Mouse (Mus musculus) kidney, embryonic 14.5 days (tissue): ENCODE results near the gene Poc1a. TPM values are rescaled to one million over a fixed set of nuclear protein-coding genes. Genes with fewer than 3 reads are reported as not detected.

Source experiments
- ATAC-seq: fragments of 200-750 bp; cut with Nextera tagmentation; 2 replicates; pipeline ENCODE4 v1.8.0; 2017; ENCODE audit warnings: moderate number of reproducible peaks, mild to moderate bottlenecking, moderate TSS enrichment, moderate library complexity; ENCODE audit not compliant: low FRiP score, low TSS enrichment
- H3K27ac ChIP-seq: fragments of 300-500 bp; sonication (generic); 2 replicates; pipeline ENCODE4 v1.5.1; 2014; ENCODE audit warnings: low read depth, mild to moderate bottlenecking, low read length, moderate library complexity, mixed read lengths
- H3K27me3 ChIP-seq: fragments of 300-500 bp; sonication (generic); 2 replicates; pipeline ENCODE4 v1.6.1; 2014; ENCODE audit warnings: mild to moderate bottlenecking, low read length; ENCODE audit not compliant: control insufficient read depth, insufficient read depth
- H3K36me3 ChIP-seq: fragments of 300-500 bp; sonication (generic); 2 replicates; pipeline ENCODE4 v1.6.1; 2014; ENCODE audit warnings: low read length, mixed read lengths; ENCODE audit not compliant: control insufficient read depth, insufficient read depth
- H3K4me1 ChIP-seq: fragments of 300-500 bp; sonication (generic); 2 replicates; pipeline ENCODE4 v1.6.1; 2014; ENCODE audit warnings: low read length, mixed read lengths; ENCODE audit not compliant: control insufficient read depth, insufficient read depth
- H3K4me2 ChIP-seq: fragments of 300-500 bp; sonication (generic); replicated peaks from 2 replicates; pipeline ENCODE4 v1.6.1; 2014; ENCODE audit warnings: low read depth, mild to moderate bottlenecking, low read length
- H3K4me3 ChIP-seq: fragments of 300-500 bp; sonication (generic); 2 replicates; pipeline ENCODE4 v1.5.1; 2014; ENCODE audit warnings: mild to moderate bottlenecking, low read length
- H3K9ac ChIP-seq: fragments of 300-500 bp; sonication (generic); 2 replicates; pipeline ENCODE4 v1.6.1; 2014; ENCODE audit warnings: low read depth, mild to moderate bottlenecking, low read length, moderate library complexity
- H3K9me3 ChIP-seq: fragments of 300-500 bp; sonication (generic); 2 replicates; pipeline ENCODE4 v1.6.1; 2016; ENCODE audit warnings: low read length; ENCODE audit not compliant: control insufficient read depth
- WGBS: fragments of 180-500 bp; shearing (Covaris S2); extraction: QIAGEN DNeasy Blood & Tissue Kit; methylation state at CpG from one replicate; pipeline ENCODE4 v1.1.7; 2014; 5-methylcytosine and 5-hydroxymethylcytosine counted together
- polyA plus RNA-seq: library from polyadenylated mRNA; unstranded; fragments of >200 nt; fragmentation: Nextera tagmentation; extraction: Ambion mirVana; gene quantifications from 2 replicates; pipeline ENCODE4 v1.2.1, GENCODE M21; 2014

Poc1a gene
- polyA plus RNA-seq, 1 experiment from 2014 or later = 29.1 TPM

- H3K9ac ChIP-seq = no peak overlapping the region
- no peaks in the 10 kb centered on the region for H3K4me1 ChIP-seq
- H3K4me2 ChIP-seq = no peak overlapping the region
- H3K4me3 ChIP-seq = no peak overlapping the region
- no peak for ATAC-seq
- no peaks in the 10 kb centered on the region for H3K36me3 ChIP-seq
- H3K27ac ChIP-seq = no peak overlapping the region
- no peaks in the 10 kb centered on the region for H3K9me3 ChIP-seq
- no peaks in the 10 kb centered on the region for H3K27me3 ChIP-seq
- 70% methylated on average over 4 of the region's 4 CpGs for WGBS
These were observed 10.2 kb upstream of the Poc1a start for GRCm38 (mm10) chr9:106270656-106271055.

- H3K36me3 ChIP-seq = no peaks in the 10 kb centered on the region
- WGBS = 93% methylated on average over 1 of the region's 1 CpGs
- H3K27ac ChIP-seq = no peak overlapping the region
- H3K9ac ChIP-seq = no peak overlapping the region
- H3K4me1 ChIP-seq = no peaks in the 10 kb centered on the region
- H3K4me3 ChIP-seq = no peak overlapping the region
- H3K27me3 ChIP-seq = no peaks in the 10 kb centered on the region
- no peaks in the 10 kb centered on the region for H3K9me3 ChIP-seq
- H3K4me2 ChIP-seq = no peak overlapping the region
- no peak for ATAC-seq
These were observed 8.6 kb upstream of the Poc1a start for GRCm38 (mm10) chr9:106272288-106272687.

GRCm38 (mm10) chr9:106273276-106273675, 7.6 kb upstream of the Poc1a start:
- H3K4me1 ChIP-seq = no peaks in the 10 kb centered on the region
- ATAC-seq = no peak
- 85% methylated on average over 12 of the region's 12 CpGs for WGBS
- H3K4me2 ChIP-seq = no peak overlapping the region
- H3K9ac ChIP-seq = no peak overlapping the region
- H3K27me3 ChIP-seq = no peaks in the 10 kb centered on the region
- no peak overlapping the region for H3K4me3 ChIP-seq
- H3K27ac ChIP-seq = no peak overlapping the region
- no peaks in the 10 kb centered on the region for H3K9me3 ChIP-seq
- no peaks in the 10 kb centered on the region for H3K36me3 ChIP-seq

GRCm38 (mm10) chr9:106273791-106274190, 7.1 kb upstream of the Poc1a start:
- no peak overlapping the region for H3K4me2 ChIP-seq
- H3K4me1 ChIP-seq = no peaks in the 10 kb centered on the region
- no peak overlapping the region for H3K27ac ChIP-seq
- H3K36me3 ChIP-seq = no peaks in the 10 kb centered on the region
- no peaks in the 10 kb centered on the region for H3K27me3 ChIP-seq
- H3K9me3 ChIP-seq = no peaks in the 10 kb centered on the region
- no peak for ATAC-seq
- H3K9ac ChIP-seq = no peak overlapping the region
- H3K4me3 ChIP-seq = no peak overlapping the region
- 65% methylated on average over 4 of the region's 4 CpGs for WGBS

- H3K4me3 ChIP-seq = no peak overlapping the region
- peaks cover 1% of the 10 kb centered on the region; the same call in 1 of the 2 replicates for H3K4me1 ChIP-seq
- H3K36me3 ChIP-seq = no peaks in the 10 kb centered on the region
- ATAC-seq = no peak
- no peak overlapping the region for H3K27ac ChIP-seq
- no peak overlapping the region for H3K4me2 ChIP-seq
- 83% methylated on average over 8 of the region's 8 CpGs for WGBS
- no peaks in the 10 kb centered on the region for H3K9me3 ChIP-seq
- H3K27me3 ChIP-seq = no peaks in the 10 kb centered on the region
- no peak overlapping the region for H3K9ac ChIP-seq
These were observed 6.1 kb upstream of the Poc1a start for GRCm38 (mm10) chr9:106274652-106275180.

GRCm38 (mm10) chr9:106275806-106276205, 5.1 kb upstream of the Poc1a start:
- H3K27me3 ChIP-seq = no peaks in the 10 kb centered on the region
- H3K9me3 ChIP-seq = no peaks in the 10 kb centered on the region
- no peak overlapping the region for H3K9ac ChIP-seq
- no peak overlapping the region for H3K4me3 ChIP-seq
- H3K4me1 ChIP-seq = peaks cover 7% of the 10 kb centered on the region; the same call in 1 of the 2 replicates
- WGBS = 45% methylated on average over 1 of the region's 1 CpGs
- no peak for ATAC-seq
- H3K36me3 ChIP-seq = no peaks in the 10 kb centered on the region
- H3K27ac ChIP-seq = no peak overlapping the region
- H3K4me2 ChIP-seq = no peak overlapping the region

- WGBS = under 1% methylated on average over 14 of the region's 14 CpGs
- peak; percentile 60 for ATAC-seq
- Histone ChIP-seq H3K9ac (peak overlapping the region; percentile 24), H3K27ac (peak overlapping the region; percentile 9), H3K4me2 (peak overlapping the region; percentile 92), H3K27me3 (no peaks in the 10 kb centered on the region), H3K36me3 (peaks cover 15% of the 10 kb centered on the region), H3K4me3 (peak overlapping the region; percentile 82), H3K4me1 (peaks cover 13% of the 10 kb centered on the region; the same call in 1 of the 2 replicates), H3K9me3 (no peaks in the 10 kb centered on the region)
These were observed 475 bp upstream of the Poc1a start for GRCm38 (mm10) chr9:106280386-106280785.

GRCm38 (mm10) chr9:106282024-106282423, 1.2 kb downstream of the Poc1a start:
- peaks cover 13% of the 10 kb centered on the region; the same call in 1 of the 2 replicates for H3K4me1 ChIP-seq
- peak overlapping the region; percentile 82 for H3K4me3 ChIP-seq
- peaks cover 22% of the 10 kb centered on the region for H3K36me3 ChIP-seq
- peak overlapping the region; percentile 92 for H3K4me2 ChIP-seq
- no peak overlapping the region for H3K27ac ChIP-seq
- H3K9me3 ChIP-seq = no peaks in the 10 kb centered on the region
- H3K9ac ChIP-seq = peak overlapping the region; percentile 72; the same call in 1 of the 2 replicates
- ATAC-seq = no peak
- WGBS = 75% methylated on average over 3 of the region's 3 CpGs
- H3K27me3 ChIP-seq = no peaks in the 10 kb centered on the region

- 51% methylated on average over 4 of the region's 4 CpGs for WGBS
- 0 out of 2 replicates have a peak, but pooled peaks have one; percentile 21 for ATAC-seq
- Histone ChIP-seq H3K4me3 (no peak overlapping the region), H3K4me2 (no peak overlapping the region), H3K9ac (no peak overlapping the region), H3K4me1 (no peaks in the 10 kb centered on the region), H3K27ac (no peak overlapping the region), H3K36me3 (peaks cover 40% of the 10 kb centered on the region), H3K9me3 (no peaks in the 10 kb centered on the region), H3K27me3 (no peaks in the 10 kb centered on the region)
These were observed 6.3 kb downstream of the Poc1a start for GRCm38 (mm10) chr9:106287165-106287564.
